Mouse (Mus musculus) layer of hippocampus, adult 9-10 months (tissue): ENCODE data around the gene Atp1b1.

ENCODE experiments used
- DNase-seq: peaks from one replicate; pipeline ENCODE4 v3.0.0; 2022; ENCODE audit warnings: low spot score

Atp1b1 gene

DNA sequence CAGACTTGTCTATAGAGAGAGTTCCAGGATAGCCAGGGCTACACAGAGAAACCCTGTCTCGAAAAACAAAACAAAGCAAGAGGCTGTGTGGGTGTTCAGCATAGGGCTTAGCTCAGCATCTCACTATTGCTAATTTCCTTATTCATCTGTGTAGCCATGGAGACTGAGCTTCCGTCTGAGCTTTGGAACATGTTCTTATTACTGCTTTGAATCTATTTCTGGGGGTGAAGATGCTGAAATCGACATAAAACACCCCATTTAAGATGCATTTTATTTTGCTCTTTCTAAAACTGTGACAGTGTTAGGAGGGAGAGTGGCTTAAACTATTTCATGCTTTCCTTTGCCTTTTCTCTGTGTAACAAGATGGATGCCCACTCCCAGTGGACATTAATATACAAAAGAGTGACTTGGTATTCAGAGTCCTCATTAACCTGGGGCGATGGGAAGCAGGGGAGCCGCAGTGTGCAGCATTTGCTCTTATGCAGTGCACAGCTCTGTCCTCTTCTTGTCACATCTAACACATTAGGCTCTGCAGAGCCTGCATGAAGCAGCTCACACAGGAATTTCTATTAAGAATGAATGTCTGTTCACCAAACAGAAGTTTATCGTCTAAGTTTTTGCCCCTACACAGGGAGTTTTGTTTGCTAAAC, 62.9 kb downstream of the Atp1b1 start:
- peak; percentile 33 for DNase-seq

DNA sequence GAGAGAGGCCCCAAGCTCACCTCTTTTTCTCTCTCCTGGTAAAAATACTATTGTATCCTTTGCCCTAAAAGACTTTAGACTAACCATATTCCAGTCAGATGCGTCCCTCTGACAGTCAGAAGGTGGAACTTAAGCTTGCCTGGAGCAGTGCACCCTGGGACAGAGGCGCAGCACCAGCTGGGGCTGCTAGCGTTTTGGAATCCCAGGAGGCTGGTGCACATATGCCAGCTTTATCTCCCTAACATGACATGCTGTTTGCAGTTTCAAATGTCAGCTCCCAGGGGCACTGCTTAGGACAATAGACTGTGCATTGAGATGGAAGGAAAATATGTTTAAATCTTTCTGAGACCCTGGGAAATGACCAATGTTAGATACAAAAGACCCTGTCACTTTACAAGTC, 66.0 kb downstream of the Atp1b1 start:
- DNase-seq, result no peak

- no peak for DNase-seq
Observed at GRCm38 (mm10) chr1:164389743-164390142, 68.4 kb downstream of the Atp1b1 start.
